Mouse (Mus musculus): ENCODE measurements around the gene Dek.
A peak's percentile ranks its signal among the peaks of the same experiment; 100 is the strongest.

The Dek gene

GRCm38 (mm10) chr13:47106580-47106888 lies 533 bp upstream of the Dek start:
- DNase-seq, result no peak

GRCm38 (mm10) chr13:47104856-47105541 lies 1.0 kb downstream of the Dek start:
- DNase-seq, result peak; percentile 61

DNA sequence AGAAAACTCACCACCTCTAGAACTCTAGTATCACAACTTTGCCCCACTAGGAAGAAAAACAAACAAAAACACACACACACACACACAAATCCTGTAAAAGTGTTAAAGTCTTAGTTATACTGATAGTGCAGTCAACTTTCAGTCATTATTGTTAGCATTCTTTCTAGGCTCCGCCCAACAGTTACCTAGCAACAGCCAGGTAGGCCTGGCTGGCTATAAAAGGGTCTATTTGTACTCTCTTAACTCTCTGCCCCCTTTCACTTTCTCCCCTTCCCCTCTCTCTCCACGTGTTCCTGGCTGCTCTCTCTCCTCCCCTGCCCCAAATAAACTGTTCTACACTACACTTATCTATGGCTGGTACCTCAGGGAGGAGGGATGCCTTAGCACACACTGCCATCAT lies 1.9 kb downstream of the Dek start:
- DNase-seq, result no peak

GRCm38 (mm10) chr13:47100587-47100986 lies 5.4 kb downstream of the Dek start:
- DNase-seq, result no peak

- no peak for DNase-seq
Observed at GRCm38 (mm10) chr13:47099265-47099664, 6.7 kb downstream of the Dek start.

DNA sequence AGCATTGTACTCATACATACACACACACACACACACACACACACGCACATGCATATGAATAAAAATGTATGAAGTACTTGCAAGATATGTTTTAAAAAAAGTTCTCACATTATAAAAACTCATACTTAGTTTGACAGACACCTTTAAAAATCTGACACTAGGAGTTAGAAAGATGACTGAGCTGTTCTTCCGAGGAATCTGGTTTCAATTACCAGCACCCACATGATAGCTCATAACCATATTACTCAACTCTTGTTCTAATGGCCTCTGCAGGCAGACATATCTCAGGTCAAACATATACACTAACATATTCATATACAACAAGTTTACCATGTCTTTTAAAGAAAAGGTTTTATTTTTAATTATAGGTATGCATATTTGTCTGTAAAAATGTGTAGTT lies 9.4 kb downstream of the Dek start:
- no peak for DNase-seq

GRCm38 (mm10) chr13:47093791-47094190 lies 12.2 kb downstream of the Dek start:
- DNase-seq, result no peak

GRCm38 (mm10) chr13:47089271-47089670 lies 16.7 kb downstream of the Dek start:
- no peak for DNase-seq

GRCm38 (mm10) chr13:47088433-47088832 lies 17.6 kb downstream of the Dek start:
- DNase-seq, result no peak

GRCm38 (mm10) chr13:47080905-47081505 lies 25.0 kb downstream of the Dek start:
- DNase-seq, result no peak

- DNase-seq, result no peak
Observed at GRCm38 (mm10) chr13:47078799-47079198, 27.2 kb downstream of the Dek start.

GRCm38 (mm10) chr13:47077367-47077766 lies 28.6 kb downstream of the Dek start:
- DNase-seq, result no peak

GRCm38 (mm10) chr13:47076156-47076555 lies 29.8 kb downstream of the Dek start:
- DNase-seq, result no peak

DNA sequence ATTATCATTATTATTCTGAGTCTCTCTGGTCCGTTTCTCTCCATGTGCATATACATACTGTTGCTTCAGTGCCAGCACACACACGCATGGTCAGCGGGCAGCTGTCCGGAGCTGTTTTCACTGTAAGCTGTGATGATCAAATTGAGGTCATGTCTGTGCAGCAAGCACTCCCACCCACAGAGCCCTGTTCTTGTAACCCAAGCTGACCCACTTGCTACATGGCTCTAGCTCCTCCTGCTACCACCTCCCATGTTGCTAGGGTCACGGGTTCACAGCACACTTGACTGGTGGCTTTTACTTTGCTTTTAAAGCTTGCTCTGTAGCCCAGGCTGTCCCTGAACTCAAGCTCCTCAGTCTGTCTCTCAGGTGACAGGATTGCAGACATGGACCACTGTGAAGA lies 33.5 kb downstream of the Dek start:
- no peak for DNase-seq

DNA sequence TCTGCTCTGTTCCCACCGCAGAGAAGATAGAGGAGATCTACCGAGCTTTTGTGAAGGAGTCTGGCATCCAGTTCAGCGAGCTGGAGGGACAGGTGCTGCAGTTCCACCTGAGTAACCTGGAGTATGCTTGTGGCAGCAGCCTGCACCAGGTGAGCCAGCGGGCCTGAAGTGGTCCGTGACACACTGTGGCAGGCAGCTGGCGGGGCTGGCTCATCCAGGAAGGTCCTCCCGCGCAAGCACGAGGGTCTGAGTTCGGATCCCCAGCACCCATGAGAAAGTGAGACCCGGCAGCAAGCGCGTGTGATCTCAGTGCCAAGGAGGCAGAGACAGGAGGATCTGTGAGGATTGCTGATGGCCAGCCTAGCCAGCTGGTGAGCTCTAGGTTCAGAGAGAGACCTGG lies 34.1 kb downstream of the Dek start:
- DNase-seq, result no peak

GRCm38 (mm10) chr13:47070329-47071080 lies 35.5 kb downstream of the Dek start:
- DNase-seq, result no peak

DNA sequence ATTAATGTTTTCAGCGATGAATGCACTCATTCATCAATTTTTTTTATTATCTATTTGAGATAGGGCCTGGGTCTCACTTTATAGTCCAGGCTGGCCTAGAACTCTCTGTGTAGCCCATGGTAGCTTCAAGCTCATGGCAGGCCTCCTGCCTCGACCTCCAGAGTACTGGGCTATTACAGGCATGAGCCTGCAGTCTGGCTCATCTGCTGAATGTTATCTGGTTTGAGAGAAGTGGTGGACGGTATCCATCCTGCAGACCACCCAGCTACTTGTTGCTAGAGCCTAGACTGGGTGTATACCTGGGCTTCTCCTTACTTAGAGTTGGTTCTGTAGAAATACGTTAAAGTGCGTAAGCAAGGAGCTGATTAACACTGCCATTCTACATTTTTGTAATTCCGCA lies 39.0 kb downstream of the Dek start:
- no peak for DNase-seq

- no peak for DNase-seq
Observed at GRCm38 (mm10) chr13:47066516-47066915, 39.5 kb downstream of the Dek start.

DNA sequence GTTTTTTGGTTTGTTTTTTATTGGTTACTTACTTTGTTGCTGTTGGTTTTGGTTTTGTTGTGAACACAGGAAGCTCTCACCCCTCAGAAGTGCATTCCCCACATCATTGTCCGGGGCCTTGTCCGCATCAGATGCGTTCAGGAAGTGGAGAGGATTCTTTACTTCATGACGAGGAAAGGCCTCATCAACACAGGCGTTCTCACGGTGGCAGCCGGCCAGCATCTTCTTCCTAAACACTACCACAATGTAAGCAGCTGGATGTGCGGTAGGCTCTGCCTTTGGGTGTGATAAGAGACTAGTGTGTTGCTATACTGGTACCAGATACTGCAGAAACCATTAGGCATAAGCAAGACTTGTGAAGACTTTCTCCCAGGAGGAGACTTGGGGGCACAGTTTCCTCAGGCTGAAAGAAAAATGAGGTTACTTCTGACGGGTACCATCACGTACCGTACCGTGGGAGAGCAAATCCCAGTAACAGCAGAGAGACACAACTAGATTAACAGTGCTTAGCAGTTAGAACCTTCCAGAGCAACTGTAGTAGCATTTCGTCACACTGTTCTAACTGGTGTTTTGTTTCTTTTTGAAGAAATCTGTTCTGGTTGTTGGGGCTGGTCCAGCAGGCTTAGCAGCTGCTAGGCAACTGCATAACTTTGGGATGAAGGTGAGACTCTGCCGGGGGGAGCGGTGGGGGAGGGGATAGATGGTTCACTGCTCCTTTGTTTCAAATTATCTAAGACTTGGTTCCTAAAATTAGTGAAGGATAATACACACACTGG lies 41.8 kb downstream of the Dek start:
- no peak for DNase-seq

- no peak for DNase-seq
Observed at GRCm38 (mm10) chr13:47062756-47063155, 43.2 kb downstream of the Dek start.

DNA sequence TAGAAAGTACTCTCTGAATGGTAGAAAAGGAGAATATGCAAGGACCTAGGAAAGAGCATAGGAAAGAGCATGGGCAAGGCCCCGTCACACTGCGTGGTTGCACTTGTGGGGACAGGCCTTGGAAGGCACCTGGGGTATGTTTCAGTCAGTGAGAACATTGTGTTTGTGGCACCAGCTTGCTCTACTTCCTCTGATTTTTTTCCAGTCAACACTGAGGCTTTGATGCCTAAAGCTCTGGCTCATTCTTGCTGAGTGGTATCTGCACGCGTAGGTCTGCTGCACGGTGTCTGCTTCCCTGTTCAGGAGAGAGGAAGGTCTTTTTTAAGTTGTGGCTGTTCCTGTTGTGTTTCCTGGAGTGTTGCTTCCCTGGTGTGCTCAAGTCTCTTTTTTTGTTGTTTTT lies 49.2 kb downstream of the Dek start:
- DNase-seq, result no peak

DNA sequence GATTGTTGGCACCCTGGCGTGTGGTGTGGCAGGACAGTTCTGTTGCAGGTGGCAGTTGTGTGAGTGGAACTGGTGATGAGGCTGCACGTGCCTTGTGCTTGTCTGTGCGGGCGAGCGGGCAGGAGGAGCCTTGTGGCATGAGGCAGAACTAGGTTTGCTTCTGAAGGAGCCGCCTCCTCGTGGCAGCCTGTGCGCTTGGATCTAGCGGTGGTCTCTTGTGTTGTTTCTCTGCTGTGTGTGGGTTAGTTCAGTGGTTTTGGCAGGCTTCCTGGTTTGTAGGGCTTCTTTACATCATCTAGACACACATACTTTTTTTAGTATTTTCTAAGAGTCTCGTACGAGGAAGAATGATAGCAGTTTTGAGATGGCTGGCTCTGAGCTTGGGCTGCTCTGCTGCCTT lies 49.9 kb downstream of the Dek start:
- no peak for DNase-seq

GRCm38 (mm10) chr13:47053971-47054370 lies 52.0 kb downstream of the Dek start:
- DNase-seq, result no peak

GRCm38 (mm10) chr13:47050009-47050408 lies 56.0 kb downstream of the Dek start:
- no peak for DNase-seq

Data from cerebellum, adult 9-10 months (tissue).